Mouse (Mus musculus): ENCODE measurements around the gene Napepld.

GRCm38 (mm10) chr5:21669307-21669706 lies 31.9 kb downstream of the Napepld start:
- TF ChIP-seq CTCF (IDR thresholded peaks at IDR 0.05; ENCODE audit: borderline replicate concordance, extremely low read depth, insufficient read depth, insufficient read length) (no peak), POLR2A (IDR thresholded peaks at IDR 0.05; ENCODE audit: borderline replicate concordance, extremely low read depth, insufficient read depth, insufficient read length, poor library complexity, severe bottlenecking) (no peak)

All from brain, embryonic 14.5 days (tissue).